In the genomic region with DNA sequence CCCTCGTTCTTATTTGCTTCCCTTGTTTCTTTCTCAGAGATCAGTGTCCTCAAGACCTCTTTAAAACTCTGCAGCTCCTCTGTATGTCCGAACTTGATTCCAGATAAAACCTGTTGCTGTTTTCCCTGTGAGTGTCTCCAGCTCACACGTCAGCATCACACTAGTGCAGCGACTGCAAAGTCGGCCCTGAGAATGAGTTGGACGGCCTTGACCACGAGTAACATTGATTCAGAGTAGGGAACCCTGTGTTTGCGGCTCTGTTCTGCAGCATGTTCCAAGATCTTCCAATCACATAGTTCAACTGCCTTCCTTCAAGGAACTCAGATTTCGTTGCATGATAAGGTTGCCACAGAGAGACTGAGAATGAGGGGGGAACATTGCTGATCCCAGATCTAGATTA, we compare ENCODE assay signal across 16 mouse cellular contexts.
DNase-seq lines count a peak whose midpoint lies in the region.
"Had no signal": no experiment of that assay in that cellular context is flagged by ENCODE, and none has a peak within 500 bp of the region (broad histone marks: within the 10 kb centered on the region; RNA-seq: fewer than 3 reads in every experiment).

No protein-coding gene starts in this region.

- DNase-seq in testis, postnatal 14 days (ENCODE audit: low spot score) = peak; percentile 29
- no peak for DNase-seq in testis, postnatal 10 days (ENCODE audit: low spot score)
- peak; percentile 53 for DNase-seq in adrenal gland, postnatal 10 days
- DNase-seq in adrenal gland, postnatal 36 days = peak; percentile 72 to 76
- no peak for DNase-seq in urinary bladder, postnatal 10 days (ENCODE audit: low spot score)
- DNase-seq in adipocyte (ENCODE audit: low spot score) = no peak
- DNase-seq: cerebellum, adult 11 months; cerebellum, adult 2 months; cerebellum, postnatal 10 days; cerebellum, postnatal 36 days; embryo, embryonic 11 days; gastrocnemius, postnatal 10 days; gastrocnemius, postnatal 36 days; heart, adult 2 months; heart, postnatal 14 days; heart, postnatal 4 days had no signal

Comparison
In these comparisons a context has a peak if more than half of its experiments do, and no peak if none do; other contexts are left out.
1. DNase-seq: peak in testis, postnatal 14 days (single experiment), adrenal gland, postnatal 10 days (single experiment) and adrenal gland, postnatal 36 days (2 of 2); none in testis, postnatal 10 days (single experiment), urinary bladder, postnatal 10 days (single experiment) and adipocyte (single experiment).